Mouse (Mus musculus): ENCODE data around the gene Cd180. TPM values are rescaled to one million over a fixed set of nuclear protein-coding genes. Genes with fewer than 3 reads are reported as not detected.

Cd180 gene
- polyA plus RNA-seq, 1 experiment from 2014 or later: 0.67 TPM

- DNase-seq (ENCODE audit: low spot score, missing footprints) (no peak), ATAC-seq (ENCODE audit: low FRiP score) (no peak)
- Histone ChIP-seq H3K27me3 (ENCODE audit: control insufficient read depth, insufficient read depth, low read length) (no peaks in the 10 kb centered on the region), H3K4me3 (ENCODE audit: low read depth, low read length) (no peak overlapping the region), H3K36me3 (ENCODE audit: control insufficient read depth, insufficient read depth, low read length) (no peaks in the 10 kb centered on the region; the same call in none of the 2 replicates), H3K4me2 (no peak overlapping the region), H3K9me3 (ENCODE audit: control insufficient read depth, low read length) (no peaks in the 10 kb centered on the region), H3K9ac (ENCODE audit: low read length) (no peak overlapping the region), H3K27ac (ENCODE audit: low read depth, low read length) (no peak overlapping the region), H3K4me1 (ENCODE audit: control insufficient read depth, insufficient read depth, low read length) (peaks cover 3% of the 10 kb centered on the region; the same call in 1 of the 2 replicates)
- WGBS: 93% methylated on average over 9 of the region's 9 CpGs
These were observed 68.1 kb downstream of the Cd180 start for GRCm38 (mm10) chr13:102761410-102761809.

DNA sequence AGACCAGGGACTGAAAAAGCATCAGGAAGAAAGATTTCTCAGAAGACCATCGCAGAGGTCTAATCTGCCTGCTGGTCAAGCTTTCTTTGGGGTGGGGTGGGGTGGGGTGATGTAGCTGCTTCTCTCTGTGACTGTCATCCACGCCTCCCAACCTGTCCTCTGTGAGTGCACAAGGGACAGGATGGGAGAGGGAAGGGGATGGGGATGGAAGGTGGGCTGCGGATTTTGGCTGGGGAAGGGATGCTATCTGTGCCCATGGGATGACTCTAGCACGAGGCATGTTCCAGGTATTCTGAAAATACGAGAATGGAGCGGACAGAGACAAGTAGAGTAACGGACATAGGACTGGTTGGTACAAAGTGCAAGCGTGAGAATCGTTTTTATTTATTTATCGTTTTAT, 68.8 kb downstream of the Cd180 start:
- DNase-seq (ENCODE audit: low spot score, missing footprints): no peak
- H3K4me3 ChIP-seq (ENCODE audit: low read depth, low read length): no peak overlapping the region
- no peaks in the 10 kb centered on the region; the same call in none of the 2 replicates for H3K36me3 ChIP-seq (ENCODE audit: control insufficient read depth, insufficient read depth, low read length)
- no peaks in the 10 kb centered on the region for H3K27me3 ChIP-seq (ENCODE audit: control insufficient read depth, insufficient read depth, low read length)
- no peak for ATAC-seq (ENCODE audit: low FRiP score)
- peaks cover 3% of the 10 kb centered on the region; the same call in 1 of the 2 replicates for H3K4me1 ChIP-seq (ENCODE audit: control insufficient read depth, insufficient read depth, low read length)
- no peak overlapping the region for H3K4me2 ChIP-seq
- H3K9ac ChIP-seq (ENCODE audit: low read length): no peak overlapping the region
- WGBS: 94% methylated on average over 10 of the region's 10 CpGs
- H3K27ac ChIP-seq (ENCODE audit: low read depth, low read length): no peak overlapping the region
- no peaks in the 10 kb centered on the region for H3K9me3 ChIP-seq (ENCODE audit: control insufficient read depth, low read length)

- H3K9me3 ChIP-seq (ENCODE audit: control insufficient read depth, low read length): no peaks in the 10 kb centered on the region
- no peak overlapping the region for H3K27ac ChIP-seq (ENCODE audit: low read depth, low read length)
- DNase-seq (ENCODE audit: low spot score, missing footprints): no peak
- H3K4me3 ChIP-seq (ENCODE audit: low read depth, low read length): no peak overlapping the region
- no peaks in the 10 kb centered on the region; the same call in none of the 2 replicates for H3K36me3 ChIP-seq (ENCODE audit: control insufficient read depth, insufficient read depth, low read length)
- WGBS: 91% methylated on average over 1 of the region's 1 CpGs
- no peak overlapping the region for H3K9ac ChIP-seq (ENCODE audit: low read length)
- no peaks in the 10 kb centered on the region for H3K27me3 ChIP-seq (ENCODE audit: control insufficient read depth, insufficient read depth, low read length)
- H3K4me1 ChIP-seq (ENCODE audit: control insufficient read depth, insufficient read depth, low read length): peaks cover 3% of the 10 kb centered on the region; the same call in 1 of the 2 replicates
- no peak for ATAC-seq (ENCODE audit: low FRiP score)
- no peak overlapping the region for H3K4me2 ChIP-seq
These were observed 70.9 kb downstream of the Cd180 start for GRCm38 (mm10) chr13:102764218-102764617.

- H3K4me2 ChIP-seq: no peak overlapping the region
- H3K36me3 ChIP-seq (ENCODE audit: control insufficient read depth, insufficient read depth, low read length): no peaks in the 10 kb centered on the region; the same call in none of the 2 replicates
- 60% methylated on average over 11 of the region's 11 CpGs for WGBS
- no peaks in the 10 kb centered on the region for H3K9me3 ChIP-seq (ENCODE audit: control insufficient read depth, low read length)
- no peak overlapping the region for H3K9ac ChIP-seq (ENCODE audit: low read length)
- H3K27ac ChIP-seq (ENCODE audit: low read depth, low read length): no peak overlapping the region
- H3K4me1 ChIP-seq (ENCODE audit: control insufficient read depth, insufficient read depth, low read length): peaks cover 3% of the 10 kb centered on the region; the same call in 1 of the 2 replicates
- H3K4me3 ChIP-seq (ENCODE audit: low read depth, low read length): no peak overlapping the region
- DNase-seq (ENCODE audit: low spot score, missing footprints): peak; percentile 84
- H3K27me3 ChIP-seq (ENCODE audit: control insufficient read depth, insufficient read depth, low read length): no peaks in the 10 kb centered on the region
- ATAC-seq (ENCODE audit: low FRiP score): no peak
These were observed 71.9 kb downstream of the Cd180 start for GRCm38 (mm10) chr13:102765216-102765615.

DNA sequence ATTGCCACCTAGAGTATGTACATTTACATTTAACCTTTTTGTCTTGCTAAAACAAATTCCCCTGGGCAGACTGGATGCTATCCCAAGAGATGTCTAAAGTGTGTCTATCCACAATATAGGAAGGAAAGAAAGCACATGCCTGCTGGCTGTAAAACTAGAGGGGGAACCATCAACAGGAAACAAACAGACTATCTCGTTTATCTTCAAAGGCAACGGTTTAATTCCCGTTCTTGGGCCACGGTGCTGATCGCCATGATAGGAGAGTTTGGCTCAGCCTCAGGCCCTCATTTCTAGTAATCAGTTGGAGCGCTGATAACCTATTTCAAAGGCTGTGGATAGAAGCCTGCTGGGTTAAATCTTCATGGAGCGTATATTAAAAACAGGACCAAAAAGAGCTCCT, 73.8 kb downstream of the Cd180 start:
- Histone ChIP-seq H3K27ac (ENCODE audit: low read depth, low read length) (no peak overlapping the region), H3K4me1 (ENCODE audit: control insufficient read depth, insufficient read depth, low read length) (peaks cover 3% of the 10 kb centered on the region; the same call in 1 of the 2 replicates), H3K9me3 (ENCODE audit: control insufficient read depth, low read length) (no peaks in the 10 kb centered on the region), H3K36me3 (ENCODE audit: control insufficient read depth, insufficient read depth, low read length) (no peaks in the 10 kb centered on the region; the same call in 1 of the 2 replicates), H3K4me2 (no peak overlapping the region), H3K27me3 (ENCODE audit: control insufficient read depth, insufficient read depth, low read length) (no peaks in the 10 kb centered on the region), H3K9ac (ENCODE audit: low read length) (no peak overlapping the region), H3K4me3 (ENCODE audit: low read depth, low read length) (no peak overlapping the region)
- ATAC-seq (ENCODE audit: low FRiP score) (no peak), DNase-seq (ENCODE audit: low spot score, missing footprints) (no peak)
- 92% methylated on average over 7 of the region's 7 CpGs for WGBS

- no peaks in the 10 kb centered on the region; the same call in 1 of the 2 replicates for H3K36me3 ChIP-seq (ENCODE audit: control insufficient read depth, insufficient read depth, low read length)
- no peak overlapping the region for H3K27ac ChIP-seq (ENCODE audit: low read depth, low read length)
- no peak overlapping the region for H3K4me3 ChIP-seq (ENCODE audit: low read depth, low read length)
- DNase-seq (ENCODE audit: low spot score, missing footprints) (no peak), ATAC-seq (ENCODE audit: low FRiP score) (no peak)
- H3K9ac ChIP-seq (ENCODE audit: low read length): no peak overlapping the region
- 92% methylated on average over 11 of the region's 11 CpGs for WGBS
- H3K4me1 ChIP-seq (ENCODE audit: control insufficient read depth, insufficient read depth, low read length): peaks cover 3% of the 10 kb centered on the region; the same call in 1 of the 2 replicates
- H3K27me3 ChIP-seq (ENCODE audit: control insufficient read depth, insufficient read depth, low read length): no peaks in the 10 kb centered on the region
- no peak overlapping the region for H3K4me2 ChIP-seq
- no peaks in the 10 kb centered on the region for H3K9me3 ChIP-seq (ENCODE audit: control insufficient read depth, low read length)
These were observed 75.2 kb downstream of the Cd180 start for GRCm38 (mm10) chr13:102768512-102768911.

GRCm38 (mm10) chr13:102770194-102770593, 76.8 kb downstream of the Cd180 start:
- ATAC-seq (ENCODE audit: low FRiP score) (no peak), DNase-seq (ENCODE audit: low spot score, missing footprints) (no peak)
- WGBS: 91% methylated on average over 8 of the region's 8 CpGs

DNA sequence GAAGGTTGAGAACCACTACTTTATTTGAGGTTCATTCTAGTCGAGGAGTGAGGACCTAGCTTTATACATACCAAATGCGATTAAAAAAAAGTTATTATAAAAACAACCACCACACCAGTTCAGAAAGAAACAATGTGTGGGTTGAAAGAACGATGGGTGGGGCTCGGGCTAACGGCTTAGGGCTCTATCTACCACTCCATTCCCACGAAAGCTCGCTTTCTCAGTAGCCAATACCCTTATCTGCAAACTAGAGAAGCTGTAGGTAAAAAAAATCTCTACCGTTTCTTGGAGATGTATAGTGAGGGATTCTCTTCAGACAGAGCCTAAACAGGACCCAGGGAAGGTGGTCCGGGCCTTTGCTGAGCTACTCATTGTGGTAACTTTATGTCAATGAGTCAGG, 79.8 kb downstream of the Cd180 start:
- no peak overlapping the region for H3K4me2 ChIP-seq
- no peaks in the 10 kb centered on the region for H3K27me3 ChIP-seq (ENCODE audit: control insufficient read depth, insufficient read depth, low read length)
- no peaks in the 10 kb centered on the region for H3K4me1 ChIP-seq (ENCODE audit: control insufficient read depth, insufficient read depth, low read length)
- no peak for DNase-seq (ENCODE audit: low spot score, missing footprints)
- 88% methylated on average over 9 of the region's 9 CpGs for WGBS
- H3K9ac ChIP-seq (ENCODE audit: low read length): no peak overlapping the region
- H3K27ac ChIP-seq (ENCODE audit: low read depth, low read length): no peak overlapping the region
- no peak for ATAC-seq (ENCODE audit: low FRiP score)
- H3K36me3 ChIP-seq (ENCODE audit: control insufficient read depth, insufficient read depth, low read length): peaks cover 2% of the 10 kb centered on the region
- no peaks in the 10 kb centered on the region for H3K9me3 ChIP-seq (ENCODE audit: control insufficient read depth, low read length)
- no peak overlapping the region for H3K4me3 ChIP-seq (ENCODE audit: low read depth, low read length)

More at GRCm38 (mm10) chr13:102770194-102770593, 76.8 kb downstream of the Cd180 start:
- Histone ChIP-seq H3K27me3 (ENCODE audit: control insufficient read depth, insufficient read depth, low read length) (no peaks in the 10 kb centered on the region), H3K9me3 (ENCODE audit: control insufficient read depth, low read length) (no peaks in the 10 kb centered on the region), H3K9ac (ENCODE audit: low read length) (no peak overlapping the region), H3K4me2 (no peak overlapping the region), H3K27ac (ENCODE audit: low read depth, low read length) (no peak overlapping the region), H3K4me1 (ENCODE audit: control insufficient read depth, insufficient read depth, low read length) (peaks cover 3% of the 10 kb centered on the region; the same call in 1 of the 2 replicates), H3K4me3 (ENCODE audit: low read depth, low read length) (no peak overlapping the region), H3K36me3 (ENCODE audit: control insufficient read depth, insufficient read depth, low read length) (peaks cover 2% of the 10 kb centered on the region)

GRCm38 (mm10) chr13:102774786-102775201, 81.4 kb downstream of the Cd180 start:
- 78% methylated on average over 7 of the region's 7 CpGs for WGBS
- Histone ChIP-seq H3K27me3 (ENCODE audit: control insufficient read depth, insufficient read depth, low read length) (no peaks in the 10 kb centered on the region), H3K9me3 (ENCODE audit: control insufficient read depth, low read length) (no peaks in the 10 kb centered on the region), H3K4me2 (no peak overlapping the region), H3K4me3 (ENCODE audit: low read depth, low read length) (no peak overlapping the region), H3K36me3 (ENCODE audit: control insufficient read depth, insufficient read depth, low read length) (peaks cover 2% of the 10 kb centered on the region), H3K4me1 (ENCODE audit: control insufficient read depth, insufficient read depth, low read length) (no peaks in the 10 kb centered on the region), H3K27ac (ENCODE audit: low read depth, low read length) (no peak overlapping the region), H3K9ac (ENCODE audit: low read length) (no peak overlapping the region)
- DNase-seq (ENCODE audit: low spot score, missing footprints) (no peak), ATAC-seq (ENCODE audit: low FRiP score) (no peak)
